Mouse (Mus musculus) ZHBTc4 (cell line): Measurements from ENCODE around the gene Tmem51.
"Not testable (repeated sequence)": the region's sequence is repeated elsewhere in the genome, so short reads cannot be mapped to it uniquely, and the experiment has no call there.

Experiments
- DNase-seq: peaks from one replicate; pipeline ENCODE4 v3.0.0-alpha.2; 2011; ENCODE audit warnings: low read depth, low spot score

Gene Tmem51

GRCm38 (mm10) chr4:142060455-142061378, 23.4 kb downstream of the Tmem51 start:
- DNase-seq, result peak; percentile 81

DNA sequence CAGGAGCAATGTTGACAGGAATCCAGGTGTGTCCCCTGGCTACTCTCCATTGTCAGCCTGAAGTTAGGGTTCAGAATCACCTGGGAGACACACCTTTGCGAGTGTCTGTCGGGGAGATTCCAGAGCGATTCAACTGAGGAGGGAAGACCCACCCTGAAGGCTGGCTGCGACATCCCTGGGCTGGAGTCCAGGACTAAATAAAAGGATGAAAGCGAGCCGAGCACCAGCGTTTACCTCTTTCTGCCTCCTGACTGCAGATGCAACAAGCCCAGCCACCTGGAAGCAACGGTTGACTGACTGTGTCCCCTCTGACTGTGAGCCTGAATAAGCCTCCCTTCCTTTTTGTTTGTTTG, 24.3 kb downstream of the Tmem51 start:
- DNase-seq, result peak; percentile 64

GRCm38 (mm10) chr4:142059113-142059840, 24.8 kb downstream of the Tmem51 start:
- DNase-seq, result no peak

DNA sequence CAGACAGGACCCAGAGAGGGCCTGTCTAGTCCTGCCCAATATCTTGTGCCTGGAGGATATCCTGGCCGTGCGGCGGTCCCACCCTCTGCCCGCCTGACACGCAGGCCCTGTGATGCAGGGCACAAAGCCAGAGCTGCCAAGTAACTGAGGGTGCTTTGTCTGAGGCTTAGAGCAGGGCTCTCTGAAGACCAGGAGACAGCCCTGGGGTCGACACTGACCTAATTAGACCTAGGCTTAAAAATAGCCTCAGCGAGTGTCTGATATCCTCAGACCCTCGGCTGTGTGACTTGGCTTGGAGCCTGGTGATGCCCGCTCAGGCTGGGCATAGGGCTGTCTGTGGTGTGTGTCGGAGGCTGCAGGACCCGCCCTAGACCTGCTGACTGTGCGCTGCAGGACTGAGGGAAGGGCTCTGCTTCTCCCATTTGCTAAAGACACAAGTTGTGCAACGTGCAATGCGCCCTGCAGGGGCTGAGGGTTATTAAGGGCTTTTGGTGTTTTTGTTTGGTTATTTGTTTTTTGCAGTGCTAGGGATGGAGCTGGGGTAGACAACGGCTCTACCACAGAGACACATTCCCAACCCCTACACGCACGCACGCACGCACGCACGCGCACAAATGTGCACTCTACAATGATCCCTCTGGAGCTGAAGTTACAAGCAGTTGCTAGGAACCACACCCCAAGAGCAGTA, 26.4 kb downstream of the Tmem51 start:
- DNase-seq, result peak; percentile 56

DNA sequence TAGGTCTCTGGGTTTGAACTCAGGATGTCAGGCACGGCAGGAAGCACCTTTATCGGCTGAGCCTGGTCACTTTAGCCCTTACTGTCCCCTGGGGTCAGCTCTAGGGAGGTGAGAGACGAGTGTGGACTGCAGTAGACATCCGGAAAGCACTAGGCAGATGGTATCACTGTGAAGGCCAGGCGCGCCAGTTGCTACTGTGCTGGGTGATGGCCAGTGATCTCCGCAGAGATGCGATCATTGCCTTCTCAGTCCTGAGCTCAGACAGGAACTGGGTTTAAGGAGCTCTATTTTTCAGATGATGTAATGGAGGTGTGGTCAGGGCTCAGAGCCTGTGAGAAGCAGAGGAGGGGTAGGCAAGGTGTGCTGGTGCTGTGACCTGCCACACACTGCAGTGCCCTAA, 28.5 kb downstream of the Tmem51 start:
- no peak for DNase-seq

DNA sequence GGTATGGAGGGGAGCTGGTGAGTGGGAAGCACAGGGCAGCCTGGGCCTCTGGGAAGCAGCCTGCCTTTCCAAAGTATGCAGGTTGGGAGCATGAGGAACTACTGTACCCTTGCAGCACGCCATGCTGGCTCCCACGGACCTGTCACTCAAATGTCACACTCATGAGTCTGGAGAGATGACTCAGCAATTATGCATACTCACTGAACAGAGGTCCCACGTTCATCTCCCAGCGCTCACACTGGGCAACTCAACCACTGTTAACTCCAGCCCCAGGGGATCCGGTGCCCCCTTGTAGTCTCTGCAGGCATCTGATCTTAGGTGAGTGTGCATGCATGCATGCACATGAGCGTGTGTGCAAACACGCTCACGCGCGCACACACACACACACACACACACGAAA, 29.5 kb downstream of the Tmem51 start:
- no peak for DNase-seq

DNA sequence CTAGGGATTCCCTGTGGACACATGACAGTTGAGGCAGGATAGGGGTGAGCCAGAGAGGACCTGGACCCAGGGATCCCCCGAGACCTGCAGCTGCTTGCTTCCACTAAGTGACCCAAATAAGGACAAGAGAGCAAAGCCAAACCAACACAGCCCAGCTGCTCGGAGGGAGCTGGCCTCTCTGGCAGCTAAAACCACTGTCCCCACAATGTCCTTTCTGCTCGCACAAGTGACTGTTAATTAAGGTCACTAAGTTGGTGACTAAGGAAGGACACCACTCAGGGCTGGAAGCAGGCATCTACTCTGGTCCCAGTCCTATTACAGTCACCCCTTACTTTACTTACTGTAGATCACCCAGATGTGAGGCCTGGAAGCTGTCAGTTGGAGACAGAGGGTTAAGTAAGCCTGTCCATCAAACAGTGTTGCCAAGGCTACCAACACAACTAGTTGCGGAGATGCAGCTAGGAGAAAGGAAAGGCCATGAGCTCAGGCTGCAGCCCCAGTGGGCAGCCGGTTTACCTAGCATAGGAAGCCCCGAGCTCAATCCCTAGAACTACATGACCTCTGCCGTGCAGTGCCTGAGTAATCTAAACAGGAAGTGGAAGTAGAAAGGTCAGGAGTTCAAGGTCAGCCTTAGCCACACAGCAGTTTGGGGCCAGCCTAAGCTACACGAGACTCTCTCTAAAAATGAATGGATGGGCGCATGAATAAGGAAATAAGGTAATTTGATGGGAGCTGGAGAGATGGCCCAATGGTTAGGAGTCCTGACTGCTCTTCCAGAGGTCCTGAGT, 30.2 kb downstream of the Tmem51 start:
- peak; percentile 66 for DNase-seq

DNA sequence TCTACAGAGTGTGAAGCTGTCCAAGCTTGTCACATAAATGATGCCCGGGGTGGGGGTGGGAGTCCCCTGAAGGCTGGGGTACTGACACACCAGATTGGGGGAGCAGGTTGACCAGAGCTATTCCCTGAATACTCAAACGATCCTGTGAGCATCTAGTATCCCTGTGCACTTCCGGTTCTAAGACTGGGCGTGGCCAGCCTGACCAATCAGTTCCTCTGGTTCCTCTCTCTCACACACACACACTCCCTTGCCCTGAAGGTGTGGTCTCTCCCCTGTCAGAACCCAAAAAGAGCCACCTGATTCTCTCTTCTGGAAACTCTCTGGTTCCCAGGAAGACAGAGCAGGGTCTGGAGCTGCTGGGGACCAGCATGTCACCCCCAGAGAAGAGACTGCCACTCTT, 30.8 kb downstream of the Tmem51 start:
- DNase-seq, result peak; percentile 59

GRCm38 (mm10) chr4:142052391-142053132, 31.5 kb downstream of the Tmem51 start:
- DNase-seq, result peak; percentile 80

- DNase-seq, result not testable (repeated sequence)
These were observed 32.2 kb downstream of the Tmem51 start for GRCm38 (mm10) chr4:142051883-142052282.

DNA sequence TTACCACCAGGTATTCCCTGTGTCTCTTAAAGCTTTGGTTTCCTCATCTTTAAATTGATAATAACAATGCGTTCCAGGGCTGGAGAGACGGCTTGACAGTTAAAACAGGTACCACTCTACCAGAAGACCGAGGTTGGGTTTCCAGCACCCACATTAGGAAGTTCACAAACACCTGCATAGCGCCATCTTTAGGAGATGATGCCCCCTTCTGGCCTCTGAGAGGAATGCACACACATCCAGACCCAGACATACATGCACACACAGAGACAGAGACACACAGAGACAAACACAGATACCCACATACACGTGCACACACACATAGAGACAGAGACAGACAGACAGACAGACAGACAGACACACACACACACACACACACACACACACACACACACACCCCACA, 34.1 kb downstream of the Tmem51 start:
- no peak for DNase-seq

- no peak for DNase-seq
These were observed 35.7 kb downstream of the Tmem51 start for GRCm38 (mm10) chr4:142048391-142048790.

GRCm38 (mm10) chr4:142047005-142047404, 37.1 kb downstream of the Tmem51 start:
- DNase-seq, result no peak

DNA sequence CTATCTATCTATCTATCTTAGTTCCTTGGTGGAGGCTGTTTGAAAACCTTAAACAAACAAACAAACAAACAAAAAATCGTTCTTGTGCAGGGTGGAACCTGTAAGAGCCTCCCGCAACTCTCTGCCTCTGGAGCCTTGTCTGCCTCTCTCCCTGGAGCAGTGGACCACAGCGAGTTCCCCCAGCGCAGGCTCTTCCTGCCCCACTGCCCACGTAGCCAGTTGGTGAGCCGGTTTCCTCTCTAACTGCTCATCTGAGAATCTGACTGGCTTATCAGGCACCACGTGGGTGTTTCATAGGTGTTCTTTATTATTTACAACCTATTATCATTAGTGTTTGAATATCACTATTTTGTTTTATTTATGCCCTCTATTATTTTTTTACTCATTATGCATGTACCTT, 37.6 kb downstream of the Tmem51 start:
- DNase-seq, result no peak

DNA sequence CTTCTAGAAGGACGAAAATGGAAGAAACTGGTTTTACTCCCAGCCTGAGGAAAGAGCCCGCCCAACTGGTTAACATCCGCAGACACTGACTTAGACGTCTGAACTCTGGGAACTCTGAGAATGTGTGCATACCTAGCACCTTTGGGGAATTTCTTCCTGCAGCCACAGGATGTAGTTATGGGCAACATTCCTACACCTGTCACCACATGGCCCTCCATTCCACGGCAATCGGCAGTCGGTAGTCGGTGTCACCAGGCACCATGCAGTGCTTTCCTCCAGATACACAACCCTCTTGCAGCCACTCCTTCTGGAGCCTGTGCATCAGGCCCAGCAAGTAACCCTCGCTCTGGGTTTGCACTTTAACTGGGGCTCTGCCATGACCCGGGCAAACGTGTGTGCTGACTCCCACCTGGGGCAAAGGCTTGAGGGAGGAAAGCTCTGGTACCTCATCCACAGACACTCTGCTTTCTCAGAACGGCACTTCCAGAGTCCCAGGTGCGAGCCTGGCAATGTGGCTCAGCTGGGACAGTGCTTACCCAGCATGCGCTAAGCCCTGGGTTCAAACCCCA, 38.4 kb downstream of the Tmem51 start:
- DNase-seq, result no peak

GRCm38 (mm10) chr4:142044452-142044851, 39.7 kb downstream of the Tmem51 start:
- DNase-seq, result no peak

DNA sequence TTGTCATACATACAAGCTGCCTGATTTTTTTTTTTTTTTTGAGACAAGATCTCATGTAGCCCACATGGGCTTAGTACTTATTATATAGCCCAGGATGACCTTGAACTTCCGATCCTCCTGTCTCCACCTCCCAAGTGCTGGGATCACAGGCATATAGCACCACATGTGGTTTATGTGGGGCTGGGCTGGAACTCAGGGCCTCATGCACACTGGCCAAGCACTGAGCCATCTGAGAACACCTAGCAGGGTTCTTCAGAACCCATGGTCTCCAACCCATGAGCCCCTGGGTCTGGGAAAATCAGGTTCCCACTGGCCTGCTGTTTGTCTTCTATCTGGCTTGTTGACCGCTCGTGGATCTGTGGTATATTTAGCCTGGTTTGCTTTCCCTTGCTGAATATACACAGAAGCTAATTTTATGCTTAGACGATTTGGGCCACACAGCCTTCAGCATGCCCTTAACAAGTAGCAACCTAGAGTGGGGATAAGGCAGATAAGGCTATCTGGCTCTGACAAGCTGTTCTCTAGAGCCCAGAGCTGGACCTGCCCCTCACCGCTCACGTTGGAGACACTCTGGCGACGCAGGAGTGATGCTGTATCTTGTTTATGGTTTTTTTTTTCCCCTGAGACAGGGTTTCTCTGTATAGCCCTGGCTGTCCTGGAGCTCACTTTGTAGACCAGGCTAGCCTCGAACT, 44.3 kb downstream of the Tmem51 start:
- no peak for DNase-seq

DNA sequence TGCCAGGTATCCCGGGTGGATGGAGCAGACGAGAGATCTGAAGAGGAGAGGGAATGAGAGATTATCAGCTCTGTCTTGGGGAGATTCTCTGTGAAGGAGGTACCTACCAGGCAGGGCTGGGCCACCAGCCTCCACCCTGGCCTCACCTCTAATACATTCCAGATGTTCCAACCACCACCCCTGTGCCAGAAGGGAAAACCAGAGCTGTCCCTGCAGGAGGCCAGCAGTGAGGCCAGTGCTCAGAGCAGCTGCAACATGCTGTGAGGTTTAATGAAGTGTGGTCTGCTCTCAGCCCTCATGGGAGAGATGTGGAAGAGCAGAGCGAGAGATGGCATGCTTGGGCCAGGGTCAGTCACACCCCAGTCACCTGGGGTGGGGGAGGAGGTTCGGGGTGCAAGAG, 46.2 kb downstream of the Tmem51 start:
- DNase-seq, result no peak

GRCm38 (mm10) chr4:142028533-142028932, 55.6 kb downstream of the Tmem51 start:
- no peak for DNase-seq

- DNase-seq, result no peak
These were observed 57.1 kb downstream of the Tmem51 start for GRCm38 (mm10) chr4:142026965-142027364.
